Mouse (Mus musculus) kidney, adult 9 months (tissue): ENCODE measurements around the gene Kdm1b.

Experiments used
- DNase-seq: peaks from one replicate; pipeline ENCODE4 v3.0.0; 2022

The Kdm1b gene

GRCm38 (mm10) chr13:47043030-47043680, at the start of gene Kdm1b:
TSS of gene Kdm1b (plus strand) at chr13:47043499.
- peak; percentile 100 for DNase-seq

DNA sequence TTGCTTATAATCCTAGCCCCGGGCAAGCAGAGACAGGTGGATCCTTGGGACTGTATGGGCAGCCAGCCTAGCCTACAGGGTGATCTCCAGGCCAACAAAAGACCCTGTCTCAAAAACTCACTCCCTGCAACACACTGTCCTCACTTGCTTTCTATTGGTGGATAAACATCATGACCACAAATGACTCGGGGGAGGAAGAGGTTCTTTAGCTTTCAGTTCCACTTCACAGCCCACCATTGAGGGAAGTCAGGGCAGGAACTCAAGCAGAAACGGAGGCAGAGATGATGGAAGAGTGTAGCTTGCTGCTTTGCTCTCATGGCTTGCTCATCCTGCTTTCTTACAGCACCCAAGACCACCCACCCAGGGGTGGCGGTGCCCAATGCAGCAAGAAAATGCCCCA, 45.9 kb upstream of the Kdm1b start:
- DNase-seq = no peak

GRCm38 (mm10) chr13:46999498-46999897, 43.8 kb upstream of the Kdm1b start:
- DNase-seq = no peak

DNA sequence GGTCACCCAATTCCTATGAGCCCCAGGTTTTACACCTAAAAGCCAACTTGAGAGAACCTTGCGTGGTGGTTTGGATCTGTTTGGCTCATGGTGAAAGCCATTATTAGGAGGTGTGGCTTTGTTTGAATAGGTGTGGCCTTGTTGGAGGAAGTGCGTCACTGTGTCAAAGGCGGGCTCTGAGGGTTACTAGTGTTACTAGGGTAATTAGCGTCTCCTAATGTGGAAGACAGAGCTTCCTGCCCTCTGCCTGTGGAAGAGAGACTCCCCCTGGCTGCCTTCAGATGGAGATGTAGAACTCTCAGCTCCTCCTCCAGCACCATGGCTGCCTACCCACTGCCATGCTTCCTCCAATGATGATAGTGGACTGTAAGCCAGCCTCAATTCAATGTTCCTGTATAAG, 41.7 kb upstream of the Kdm1b start:
- DNase-seq = no peak

DNA sequence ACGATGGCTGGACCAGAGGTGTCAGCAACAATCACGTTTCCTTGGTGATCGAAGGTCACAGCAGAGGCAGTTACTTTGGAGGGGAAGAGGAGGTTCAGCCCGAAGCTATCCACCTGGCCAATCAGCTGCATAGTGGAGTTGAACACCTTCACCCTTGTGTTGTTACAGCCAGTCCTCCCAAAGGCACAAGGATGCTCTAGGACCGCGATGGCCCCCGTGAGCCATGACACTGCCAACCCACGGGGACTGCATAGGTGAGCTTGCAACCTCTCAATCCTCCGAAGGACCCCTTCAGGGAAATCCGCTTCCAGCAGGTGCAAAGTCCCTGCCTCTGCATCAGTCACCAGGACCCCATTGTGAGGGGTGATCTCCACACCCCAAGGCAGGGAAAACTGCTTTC, 29.6 kb upstream of the Kdm1b start:
- DNase-seq = no peak

DNA sequence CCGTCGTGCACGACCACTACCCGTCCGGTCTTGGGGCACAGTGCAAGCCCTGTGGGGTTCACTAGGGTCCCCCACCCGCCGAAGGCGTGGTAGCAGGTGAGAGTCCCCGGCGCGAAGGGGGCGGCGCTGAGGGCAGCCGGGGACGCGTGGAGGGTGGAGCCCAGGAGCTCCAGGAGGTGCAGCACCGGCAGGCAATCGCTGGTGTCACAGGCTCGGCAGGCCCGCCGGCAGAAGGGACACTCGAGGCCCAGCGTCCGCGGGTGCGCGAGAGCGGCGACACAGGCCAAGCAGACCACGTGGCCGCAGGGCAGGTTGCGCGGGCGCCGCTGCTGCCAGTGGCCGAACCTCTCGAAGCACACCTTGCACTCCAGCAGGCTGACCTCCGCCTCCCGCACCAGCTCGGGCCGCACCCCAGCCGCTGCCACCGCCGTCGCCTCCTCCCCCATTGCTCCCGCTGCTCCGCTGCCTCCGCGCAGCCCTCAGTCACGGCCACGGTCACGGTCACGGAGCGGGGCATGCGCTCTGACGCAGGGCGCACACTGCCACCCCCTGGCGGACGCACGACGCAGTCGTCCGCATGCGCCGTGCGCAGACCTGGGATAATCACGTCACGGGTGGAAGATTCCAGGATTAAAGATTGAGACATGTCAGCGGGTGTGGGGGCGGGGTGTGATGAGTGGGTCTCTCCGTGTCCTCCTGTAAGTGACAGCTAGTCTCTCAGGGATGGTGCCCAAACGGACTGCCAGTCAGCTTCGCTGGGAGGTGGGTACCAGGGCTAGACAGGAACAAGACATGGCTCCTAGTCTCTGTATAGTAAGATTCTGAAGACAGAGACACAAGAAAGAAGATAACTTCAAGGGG, 28.7 kb upstream of the Kdm1b start, which contains the start of gene Nhlrc1:
Gene Nhlrc1 (minus strand): TSS at position 517 of the 861 bp plus-strand sequence.
- peak; percentile 75 for DNase-seq

DNA sequence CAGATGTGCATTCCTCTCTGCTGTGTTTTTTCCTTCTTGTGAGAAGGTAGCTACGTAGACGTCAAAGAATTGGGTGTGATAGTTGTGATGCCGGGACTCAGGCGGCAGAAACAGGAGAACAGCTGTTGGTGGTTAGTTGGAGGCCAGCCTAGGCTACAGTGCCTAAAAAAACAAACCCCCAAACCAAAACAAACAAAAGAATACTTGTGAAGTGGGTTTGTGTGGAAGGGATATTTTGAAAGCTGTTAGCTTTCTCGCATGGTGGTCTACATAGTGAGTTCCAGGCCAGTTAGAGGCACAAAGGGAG, 28.2 kb upstream of the Kdm1b start:
- no peak for DNase-seq

- DNase-seq = peak; percentile 71
These were observed 26.0 kb upstream of the Kdm1b start for GRCm38 (mm10) chr13:47017259-47017658.

GRCm38 (mm10) chr13:47019774-47020173, 23.5 kb upstream of the Kdm1b start:
- DNase-seq = peak; percentile 76

GRCm38 (mm10) chr13:47020798-47021197, 22.5 kb upstream of the Kdm1b start:
- DNase-seq = peak; percentile 58

DNA sequence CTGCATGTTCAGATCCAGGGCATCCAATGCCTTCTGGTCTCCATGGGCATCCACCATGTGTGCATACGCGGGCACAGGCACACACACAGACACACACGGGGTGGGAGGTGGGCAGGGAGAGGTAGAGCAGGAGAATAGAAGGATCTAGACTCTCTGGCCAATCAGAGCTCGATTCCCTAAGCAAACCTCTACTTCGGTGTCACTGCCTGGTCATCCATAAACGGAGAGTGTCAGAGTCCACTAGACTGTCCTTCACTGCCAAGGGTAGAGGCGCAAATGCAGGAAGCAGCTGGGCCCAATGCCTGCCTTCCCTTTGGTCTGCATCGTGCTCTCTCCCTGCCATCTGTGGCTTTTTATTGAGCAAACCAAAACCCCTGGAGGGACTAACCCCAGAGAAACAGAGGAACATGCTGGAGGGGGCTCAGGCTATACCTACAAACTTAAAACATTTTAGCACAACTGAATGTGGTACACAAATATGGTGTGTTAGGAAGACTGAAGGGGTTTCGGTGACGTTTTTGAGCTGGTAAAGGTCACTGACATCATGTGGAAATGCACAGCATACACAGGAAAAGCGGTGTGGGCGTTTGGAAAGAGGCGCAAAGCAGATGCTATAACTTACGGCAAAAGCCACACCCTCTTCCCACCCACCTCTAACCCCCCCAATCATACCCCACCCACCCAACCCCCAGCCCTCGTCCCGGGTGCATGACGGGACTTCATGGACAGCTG, 12.8 kb upstream of the Kdm1b start:
- peak; percentile 79 for DNase-seq

GRCm38 (mm10) chr13:47033602-47034001, 9.7 kb upstream of the Kdm1b start:
- peak; percentile 53 for DNase-seq

GRCm38 (mm10) chr13:47037946-47038345, 5.4 kb upstream of the Kdm1b start:
- no peak for DNase-seq

DNA sequence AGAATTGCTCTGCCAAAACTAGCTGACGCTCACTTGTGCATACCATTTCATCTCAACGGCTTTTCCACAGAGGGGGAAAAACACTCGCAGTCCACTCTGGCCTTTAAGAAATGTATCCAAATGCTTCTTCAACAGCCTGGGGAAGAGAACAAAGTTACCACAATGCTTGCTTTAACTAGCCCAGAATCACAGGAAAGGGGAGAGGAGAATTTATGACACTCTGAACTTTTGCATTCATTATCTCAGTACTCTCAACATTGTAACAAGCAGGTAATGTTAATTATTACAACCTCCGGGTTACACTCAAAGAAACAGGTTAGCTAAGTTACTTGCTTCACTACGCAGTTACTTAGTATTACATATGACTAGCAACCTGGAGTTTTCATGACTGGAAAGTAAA, 3.2 kb upstream of the Kdm1b start:
- peak; percentile 76 for DNase-seq

DNA sequence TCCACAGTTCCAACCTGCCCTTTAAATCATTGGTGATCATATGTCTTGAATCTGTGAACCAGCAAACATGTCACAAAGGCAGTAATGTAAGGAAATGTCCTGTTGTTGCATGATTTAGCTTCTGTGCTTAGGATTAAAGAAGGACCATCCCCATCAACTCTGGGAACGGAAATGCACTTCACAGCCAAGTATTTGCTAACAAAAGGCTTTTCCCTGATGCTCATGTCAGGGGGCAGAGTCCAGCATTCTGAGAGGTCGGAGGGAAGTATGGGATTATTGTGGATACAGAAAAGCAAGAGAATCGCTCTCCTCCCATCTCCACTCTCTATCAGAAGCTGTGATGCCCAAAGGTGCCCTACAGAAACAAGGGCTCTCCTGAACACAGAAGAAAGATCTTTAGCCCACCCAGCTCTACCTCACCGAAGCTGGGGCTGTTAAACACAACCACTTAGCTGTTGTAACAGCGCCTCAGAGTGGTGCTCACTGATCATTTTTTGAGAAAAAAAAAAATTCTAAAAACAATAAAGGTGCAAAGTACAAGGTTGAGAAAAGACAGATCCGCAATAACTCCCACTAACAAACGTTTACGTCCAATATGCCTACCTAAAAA, 1.2 kb upstream of the Kdm1b start:
- DNase-seq = peak; percentile 64

DNA sequence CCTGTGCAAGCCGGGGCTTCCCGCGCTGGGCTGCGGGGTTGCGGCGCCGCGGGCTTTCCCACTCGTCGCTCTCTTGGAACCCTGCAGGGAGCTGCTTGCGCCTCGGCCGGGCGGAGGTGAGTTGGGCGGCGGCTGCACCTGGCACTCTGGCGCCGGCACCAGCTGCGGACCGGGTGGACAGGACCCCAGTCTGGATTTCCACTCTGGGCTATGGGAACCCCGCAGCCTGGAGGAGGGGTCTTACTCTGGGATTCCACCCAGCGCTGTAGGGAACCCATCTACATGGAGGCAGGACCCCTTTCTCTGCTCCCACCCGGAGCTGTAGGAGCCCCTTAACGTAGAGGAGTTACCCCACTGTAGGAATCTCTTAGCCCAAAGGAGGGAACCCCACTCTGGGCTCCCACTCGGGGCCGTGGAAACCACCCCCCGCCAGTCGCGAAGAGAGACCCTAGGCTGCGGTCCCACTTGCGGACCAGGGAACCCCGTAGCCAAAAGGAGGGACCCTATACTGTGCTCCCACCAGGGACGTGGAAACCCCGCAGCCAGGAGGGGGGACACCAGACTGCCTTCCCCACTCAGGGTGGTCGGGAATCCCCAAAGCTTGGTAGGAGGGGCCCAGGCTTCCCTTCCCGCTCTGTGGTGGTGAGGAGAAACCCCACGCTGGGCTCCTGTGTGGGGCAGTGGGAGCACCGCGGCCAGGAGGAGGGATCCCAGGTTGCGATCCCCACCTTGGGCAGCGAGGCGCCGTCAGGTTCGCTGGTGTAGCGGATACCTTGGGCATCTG, 726 bp downstream of the Kdm1b start:
- DNase-seq = no peak

GRCm38 (mm10) chr13:47044617-47044947, 1.3 kb downstream of the Kdm1b start, which contains the start of gene Tpmt:
TSS of gene Tpmt (minus strand) at chr13:47044737.
- DNase-seq = peak; percentile 49

GRCm38 (mm10) chr13:47047996-47048395, 4.7 kb downstream of the Kdm1b start:
- DNase-seq = peak; percentile 75

DNA sequence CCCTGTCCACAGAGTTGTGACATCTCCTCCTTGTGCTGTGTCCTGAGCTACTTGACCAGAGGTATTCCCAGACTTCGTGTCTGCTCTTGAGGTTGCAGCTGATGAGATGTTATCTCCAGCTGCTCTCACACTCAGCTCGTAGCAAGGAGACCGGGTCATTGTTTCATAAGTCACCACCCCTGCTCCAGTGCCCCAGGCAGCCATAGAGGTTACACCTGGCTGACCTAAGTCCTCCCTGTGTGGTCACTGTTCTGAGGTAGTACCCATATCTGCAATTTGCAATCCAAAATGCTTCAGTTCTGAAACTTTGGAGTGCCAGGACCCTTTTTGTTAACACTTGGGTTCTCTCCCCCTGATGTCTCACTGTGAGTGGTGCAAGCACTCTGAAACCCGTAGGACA, 6.7 kb downstream of the Kdm1b start:
- DNase-seq = no peak

DNA sequence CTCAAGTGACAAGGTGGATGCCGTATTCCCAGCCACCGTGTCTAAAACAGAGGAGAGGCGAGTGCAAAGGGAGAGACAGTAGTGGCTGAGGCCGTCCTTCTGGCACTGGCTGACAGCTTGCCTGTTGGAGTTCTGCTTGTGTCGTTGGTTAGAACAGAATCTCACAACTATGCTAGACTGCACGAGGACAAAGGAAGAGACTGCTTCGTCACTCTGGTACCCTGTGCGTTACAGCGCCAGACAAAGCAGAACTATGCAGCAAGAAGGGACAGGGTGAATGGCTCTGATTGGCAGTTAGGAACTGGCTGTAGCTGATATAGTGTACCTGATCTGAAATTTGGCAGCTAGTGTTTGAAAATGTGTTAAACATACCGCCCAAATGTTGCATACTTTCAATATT, 10.7 kb downstream of the Kdm1b start:
- DNase-seq = no peak

DNA sequence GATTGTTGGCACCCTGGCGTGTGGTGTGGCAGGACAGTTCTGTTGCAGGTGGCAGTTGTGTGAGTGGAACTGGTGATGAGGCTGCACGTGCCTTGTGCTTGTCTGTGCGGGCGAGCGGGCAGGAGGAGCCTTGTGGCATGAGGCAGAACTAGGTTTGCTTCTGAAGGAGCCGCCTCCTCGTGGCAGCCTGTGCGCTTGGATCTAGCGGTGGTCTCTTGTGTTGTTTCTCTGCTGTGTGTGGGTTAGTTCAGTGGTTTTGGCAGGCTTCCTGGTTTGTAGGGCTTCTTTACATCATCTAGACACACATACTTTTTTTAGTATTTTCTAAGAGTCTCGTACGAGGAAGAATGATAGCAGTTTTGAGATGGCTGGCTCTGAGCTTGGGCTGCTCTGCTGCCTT, 12.8 kb downstream of the Kdm1b start:
- DNase-seq = no peak

GRCm38 (mm10) chr13:47056781-47057180, 13.5 kb downstream of the Kdm1b start:
- no peak for DNase-seq

DNA sequence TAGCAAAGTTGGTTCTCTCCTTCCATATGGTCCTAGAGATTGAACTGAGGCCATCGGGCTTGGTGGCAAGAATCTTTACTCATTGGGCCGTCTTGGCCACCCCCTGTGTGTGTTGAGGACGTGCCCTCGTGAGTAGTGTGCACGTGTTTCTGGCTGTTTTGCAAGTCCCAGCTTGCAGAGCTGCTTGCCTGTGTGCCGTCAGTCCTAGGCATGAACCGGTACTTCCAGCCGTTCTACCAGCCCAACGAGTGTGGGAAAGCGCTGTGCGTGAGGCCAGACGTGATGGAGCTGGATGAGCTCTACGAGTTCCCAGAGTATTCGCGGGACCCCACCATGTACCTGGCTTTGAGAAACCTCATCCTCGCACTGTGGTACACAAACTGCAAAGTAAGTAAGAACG, 19.5 kb downstream of the Kdm1b start:
- no peak for DNase-seq
